In genomic region chr9:103426425-103426824, GRCm38 (mm10) we compare ENCODE assay signal across 13 mouse cellular contexts. TPM values are rescaled to one million over a fixed set of nuclear protein-coding genes. Genes with fewer than 3 reads are reported as not detected.
A peak's percentile ranks its signal among the peaks of the same experiment; 100 is the strongest.
DNase-seq lines count a peak whose midpoint lies in the region; ATAC-seq and TF ChIP-seq lines count a peak whose summit lies in the region.
"Had no signal": no experiment of that assay in that cellular context is flagged by ENCODE, and none has a peak within 500 bp of the region (broad histone marks: within the 10 kb centered on the region; RNA-seq: fewer than 3 reads in every experiment).

No protein-coding gene starts in this region.

- 83% methylated on average over 11 of the region's 11 CpGs for WGBS in hindbrain, embryonic 11.5 days

- H3K9ac ChIP-seq in hindbrain, embryonic 11.5 days (ENCODE audit: low read depth, low read length) = no peak overlapping the region
- H3K9ac ChIP-seq: forebrain, embryonic 15.5 days; limb, embryonic 13.5 days; neural tube, embryonic 13.5 days had no signal

- H3K9me3 ChIP-seq in G1E (replicated peaks) = no peaks in the 10 kb centered on the region
- no peaks in the 10 kb centered on the region for H3K9me3 ChIP-seq in hindbrain, embryonic 11.5 days (ENCODE audit: control insufficient read depth, low read length)
- H3K9me3 ChIP-seq: forebrain, embryonic 15.5 days; heart, embryonic 10.5 days; limb, embryonic 13.5 days; neural tube, embryonic 13.5 days had no signal

- no peak overlapping the region for H3K4me2 ChIP-seq in myocyte (ENCODE audit: low read depth)
- no peak overlapping the region for H3K4me2 ChIP-seq in hindbrain, embryonic 11.5 days (replicated peaks; ENCODE audit: low read depth, low read length)
- H3K4me2 ChIP-seq: forebrain, embryonic 15.5 days; limb, embryonic 13.5 days; neural tube, embryonic 13.5 days had no signal

- H3K4me3 ChIP-seq in G1E (ENCODE audit: low read depth, low read length) = no peak overlapping the region
- no peak overlapping the region for H3K4me3 ChIP-seq in myocyte
- H3K4me3 ChIP-seq in hindbrain, embryonic 11.5 days (ENCODE audit: low read depth, low read length) = no peak overlapping the region
- H3K4me3 ChIP-seq: forebrain, embryonic 15.5 days; heart, embryonic 10.5 days; limb, embryonic 13.5 days; neural tube, embryonic 13.5 days had no signal

- TF ChIP-seq POLR2A in myocyte (IDR thresholded peaks at IDR 0.05; ENCODE audit: insufficient read length, low read depth) = no peak

- no peak overlapping the region for H3K27ac ChIP-seq in hindbrain, embryonic 11.5 days (ENCODE audit: low read depth, low read length)
- H3K27ac ChIP-seq: forebrain, embryonic 15.5 days; heart, embryonic 10.5 days; limb, embryonic 13.5 days; macrophage; neural tube, embryonic 13.5 days had no signal

- no peak overlapping the region for H3ac ChIP-seq in myocyte (ENCODE audit: control insufficient read depth, insufficient read length)

- ATAC-seq in G1E (ENCODE audit: extremely low read depth, insufficient number of reproducible peaks, low FRiP score, poor library complexity, severe bottlenecking) = peak; percentile 47; the same call in 1 of the 2 replicates
- no peak for ATAC-seq in hindbrain, embryonic 11.5 days (ENCODE audit: low FRiP score)
- ATAC-seq: forebrain, embryonic 15.5 days had no signal

- intact Hi-C loops in heart, postnatal 25 days (cut with DNase I) = no loop called here

- no peak for TF ChIP-seq CTCF in G1E (IDR thresholded peaks at IDR 0.05; ENCODE audit: low read depth, low read length)

- no peaks in the 10 kb centered on the region for H3K79me2 ChIP-seq in myocyte (ENCODE audit: control insufficient read depth, insufficient read depth)

- no peaks in the 10 kb centered on the region for H3K36me3 ChIP-seq in G1E (replicated peaks)
- H3K36me3 ChIP-seq in myocyte (ENCODE audit: control insufficient read depth, insufficient read depth) = no peaks in the 10 kb centered on the region
- no peaks in the 10 kb centered on the region for H3K36me3 ChIP-seq in hindbrain, embryonic 11.5 days (ENCODE audit: control insufficient read depth, insufficient read depth, low read length)
- H3K36me3 ChIP-seq: forebrain, embryonic 15.5 days; heart, embryonic 10.5 days; limb, embryonic 13.5 days; neural tube, embryonic 13.5 days had no signal

- H3K27me3 ChIP-seq in G1E (ENCODE audit: insufficient read depth, low read length) (peaks cover 3% of the 10 kb centered on the region; the same call in 1 of the 2 replicates), myocyte (ENCODE audit: control insufficient read depth, insufficient read depth, insufficient read length) (no peaks in the 10 kb centered on the region)
- no peaks in the 10 kb centered on the region for H3K27me3 ChIP-seq in hindbrain, embryonic 11.5 days (ENCODE audit: control insufficient read depth, insufficient read depth, low read length)
- H3K27me3 ChIP-seq: forebrain, embryonic 15.5 days; neural tube, embryonic 13.5 days had no signal

- DNase-seq in spleen, adult 18-20 months = peak; percentile 39 to 44
- DNase-seq in spleen, adult 12 weeks (ENCODE audit: low spot score) = no peak
- DNase-seq in G1E (ENCODE audit: low spot score) = no peak
- DNase-seq in thymus, postnatal 4 days = peak; percentile 79
- DNase-seq in heart, postnatal 25 days (ENCODE audit: low spot score) = no peak
- no peak for DNase-seq in hindbrain, embryonic 11.5 days (ENCODE audit: low spot score)
- DNase-seq: kidney, adult 11 months had no signal

- no peaks in the 10 kb centered on the region for H3K4me1 ChIP-seq in G1E (ENCODE audit: insufficient read depth, low read depth, low read length)
- H3K4me1 ChIP-seq in hindbrain, embryonic 11.5 days (replicated peaks; ENCODE audit: control insufficient read depth, insufficient read depth, low read length) = no peaks in the 10 kb centered on the region

TF ChIP-seq in myocyte, 11 proteins besides CTCF, POLR2A, EP300 and RAD21:
- TF ChIP-seq MYOD1 (IDR thresholded peaks at IDR 0.05; ENCODE audit: control insufficient read depth in 1 of 3, insufficient read length in 2 of 3, low read depth in 2 of 3) (peak in 1 of 3 experiments; percentile 88), MYOG (IDR thresholded peaks at IDR 0.05; ENCODE audit: control insufficient read depth in 1 of 3, insufficient read depth in 1 of 3, insufficient read length in 2 of 3, low read depth in 2 of 3) (peak in 2 of 3 experiments; percentile 65 to 69), E2F4 (IDR thresholded peaks at IDR 0.05; ENCODE audit: insufficient read depth) (no peak), TCF12 (IDR thresholded peaks at IDR 0.05; ENCODE audit: insufficient read depth, poor library complexity, severe bottlenecking) (no peak), SRF (IDR thresholded peaks at IDR 0.05; ENCODE audit: control insufficient read depth, insufficient read length, low read depth) (no peak), MAX (IDR thresholded peaks at IDR 0.05; ENCODE audit: low read depth) (no peak), USF1 (IDR thresholded peaks at IDR 0.05; ENCODE audit: low read depth) (peak; percentile 5)

RNA-seq across cellular contexts. Expression of gene Bfsp2, which starts 53.8 kb away (rescaled TPM):
- total RNA-seq in G1E (2014; fragmentation: Nextera tagmentation) = not detected in 2 replicates
- not detected in 2 replicates for total RNA-seq in G1E (2017)
- polyA plus RNA-seq in G1E (2012) = not detected in 2 replicates
- 0.25 TPM for polyA plus RNA-seq in myocyte (2012; fragmentation: generic; extraction: Trizol)
- under 1 TPM; 0.22 to 0.47 TPM for total RNA-seq in heart, postnatal 25 days (2021)
- polyA plus RNA-seq in hindbrain, embryonic 11.5 days (2014; fragmentation: Nextera tagmentation; extraction: Ambion mirVana) = 0.54 and 2.1 TPM in 2 replicates
- polyA plus RNA-seq: macrophage had no signal

Comparison
In these comparisons a context has a peak if more than half of its experiments do, and no peak if none do; other contexts are left out.
1. DNase-seq: peak in spleen, adult 18-20 months (2 of 2) and thymus, postnatal 4 days (single experiment); none in spleen, adult 12 weeks (single experiment), G1E (single experiment), heart, postnatal 25 days (single experiment) and hindbrain, embryonic 11.5 days (single experiment).